Mouse (Mus musculus) MEL (cell line): ENCODE measurements around the gene Mrpl49.

Experiments
- CHD2 ChIP-seq: IDR thresholded peaks from 2 replicates; pipeline ENCODE4 v1.6.1; 2011; ENCODE audit warnings: low read length, improper control_type of control experiment
- ELF1 ChIP-seq: IDR thresholded peaks from 2 replicates; pipeline ENCODE4 v1.6.1; 2014; ENCODE audit warnings: low read depth, mild to moderate bottlenecking, inconsistent platforms, low read length, improper control_type of control experiment, moderate library complexity
- GABPA ChIP-seq: IDR thresholded peaks from 2 replicates; pipeline ENCODE4 v1.6.1; 2012; ENCODE audit warnings: low read depth, mild to moderate bottlenecking, inconsistent platforms, low read length, improper control_type of control experiment, moderate library complexity
- KAT2A ChIP-seq: conservative IDR thresholded peaks from 2 replicates; pipeline ENCODE4 v1.6.1; 2012; ENCODE audit warnings: low read depth, low read length, improper control_type of control experiment, inconsistent platforms
- MAFK ChIP-seq: IDR thresholded peaks from 2 replicates; pipeline ENCODE4 v1.6.1; 2011; ENCODE audit warnings: low read depth, mild to moderate bottlenecking, low read length, improper control_type of control experiment, borderline replicate concordance
- POLR2A ChIP-seq, 2 experiments: IDR thresholded peaks; 2 replicates each; pipeline ENCODE4 v1.6.1; 2011 to 2012; ENCODE audit warnings: low read length in 2 of 2, mild to moderate bottlenecking in 2 of 2, control low read depth in 1 of 2, improper control_type of control experiment in 1 of 2, low read depth in 1 of 2, moderate library complexity in 1 of 2; ENCODE audit not compliant: control insufficient read depth in 1 of 2, insufficient read depth in 1 of 2, poor library complexity in 1 of 2
- POLR2AphosphoS2 ChIP-seq: IDR thresholded peaks from 2 replicates; pipeline ENCODE4 v1.6.1; 2011; ENCODE audit warnings: low read length, improper control_type of control experiment
- TCF12 ChIP-seq: IDR thresholded peaks from 2 replicates; pipeline ENCODE4 v1.6.1; 2014; ENCODE audit warnings: low read depth, mild to moderate bottlenecking, inconsistent platforms, low read length, improper control_type of control experiment, moderate library complexity

DNA sequence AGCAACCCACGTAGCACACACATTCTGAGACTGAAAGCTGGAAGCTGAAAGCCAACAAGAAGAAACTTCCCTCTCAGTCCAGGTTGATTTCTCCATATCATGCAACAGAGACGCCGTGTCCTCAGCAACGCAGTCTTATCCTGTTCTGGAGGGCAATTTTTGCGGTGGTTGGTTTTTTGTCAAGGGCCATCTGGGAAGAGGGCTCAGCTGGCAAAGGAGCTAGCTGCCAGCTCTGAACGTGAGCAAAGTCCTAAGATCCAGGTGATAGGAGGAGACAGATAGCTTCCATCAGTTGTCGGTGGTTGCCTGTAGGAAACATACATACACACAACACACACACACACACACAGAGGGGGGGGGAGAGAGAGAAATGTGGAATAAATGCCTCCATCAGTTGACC, 19.3 kb downstream of the Mrpl49 start:
- TF ChIP-seq KAT2A, result no peak
- no peak for TF ChIP-seq GABPA
- TF ChIP-seq ELF1, result no peak
- TF ChIP-seq CHD2, result no peak
- TF ChIP-seq TCF12, result no peak
- no peak for TF ChIP-seq MAFK
- TF ChIP-seq POLR2AphosphoS2, result no peak
- TF ChIP-seq POLR2A (IDR thresholded peaks at IDR 0.05; ENCODE audit: control insufficient read depth in 1 of 2, insufficient read depth in 1 of 2, low read depth in 1 of 2, low read length in 2 of 2, poor library complexity in 1 of 2), result no peak
